Mouse (Mus musculus): ENCODE measurements at regions not wholly inside any gene's neighbourhood (a gene's known extent, or its start where the extent isn't known, plus 50 kb on each side); places are given as distances from the start of the nearest gene placed in this dataset.

DNA sequence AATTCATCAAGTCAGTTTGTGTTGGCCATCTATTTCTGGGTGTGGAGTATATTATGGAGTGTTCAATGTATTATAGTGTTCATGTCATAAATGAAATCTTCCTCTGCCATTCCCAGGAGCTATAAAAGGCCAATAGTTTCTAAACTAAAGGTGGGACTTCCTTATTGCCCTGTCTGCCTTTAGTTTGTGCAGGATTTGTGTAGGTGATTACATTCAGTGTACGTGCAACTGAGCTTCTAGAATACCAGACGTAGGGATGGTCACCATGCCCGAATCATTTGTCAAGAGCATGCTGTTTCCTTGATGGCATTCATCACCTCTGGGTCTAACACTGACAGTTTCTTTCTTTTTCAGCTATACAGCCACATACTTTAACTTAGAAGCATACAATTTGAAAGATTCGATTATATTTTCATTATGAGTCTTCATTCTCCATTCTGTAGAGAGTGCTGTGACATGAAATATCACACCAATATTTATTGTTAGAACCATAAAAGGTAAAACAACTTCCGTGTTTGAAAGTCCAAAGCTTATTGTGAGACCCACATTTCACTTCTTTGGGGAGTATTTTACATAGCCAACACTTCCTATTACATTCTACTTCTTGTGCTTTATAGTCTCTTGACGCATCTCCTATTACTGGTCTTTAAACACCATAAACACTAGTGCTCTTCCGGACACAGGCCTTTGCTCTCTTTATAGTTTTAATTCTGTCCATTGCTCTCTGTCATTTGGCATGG is 494.1 kb upstream of the Klf6 start:
- TF ChIP-seq POLR2A (IDR thresholded peaks at IDR 0.05; ENCODE audit: control insufficient read depth in 1 of 2, insufficient read depth in 1 of 2, low read depth in 1 of 2, low read length in 2 of 2, poor library complexity in 1 of 2) = no peak
- TF ChIP-seq JUND (IDR thresholded peaks at IDR 0.05; ENCODE audit: low read depth, low read length) = no peak
- TF ChIP-seq TAL1 (IDR thresholded peaks at IDR 0.05; ENCODE audit: low read length) = no peak
- TF ChIP-seq MAFK (IDR thresholded peaks at IDR 0.05; ENCODE audit: borderline replicate concordance, low read depth, low read length) = no peak

Data from MEL (cell line).